Mouse (Mus musculus): ENCODE measurements around the gene Gm9887. TPM values are rescaled to one million over a fixed set of nuclear protein-coding genes. Genes with fewer than 3 reads are reported as not detected.

Gm9887 gene
- 0.20 and 0.23 TPM in 2 replicates for polyA plus RNA-seq (2012; rRNA removed)
- 0.40 and 1.0 TPM in 2 replicates for polyA plus RNA-seq (2014; fragmentation: Nextera tagmentation; extraction: Ambion mirVana)

- H3K9ac ChIP-seq (replicated peaks), result peak within 1 kb of the TSS; percentile 99
- TF ChIP-seq EP300 (IDR thresholded peaks at IDR 0.05; ENCODE audit: low read depth) (0 out of 2 replicates have a peak, but pooled peaks have one; percentile 2), CTCF (IDR thresholded peaks at IDR 0.05; ENCODE audit: low read depth) (no peak)
- H3K27me3 ChIP-seq (ENCODE audit: control insufficient read depth, insufficient read depth, low read length), result no peaks in the 10 kb centered on the region
- H3K4me2 ChIP-seq (ENCODE audit: low read depth), result peak within 1 kb of the TSS; percentile 96
- H3K9me3 ChIP-seq (ENCODE audit: control insufficient read depth, low read length), result no peaks in the 10 kb centered on the region
- peaks cover 25% of the 10 kb centered on the region for H3K36me3 ChIP-seq (replicated peaks; ENCODE audit: control insufficient read depth, insufficient read depth, low read depth)
- ATAC-seq (ENCODE audit: insufficient read depth) (peak; percentile 88), DNase-seq (ENCODE audit: low read depth in 3 of 3, low spot score in 3 of 3) (peak; percentile 93 to 94 (median 94))
- H3K27ac ChIP-seq, result peak within 1 kb of the TSS; percentile 96
- under 1% methylated on average over 114 of the region's 121 CpGs for WGBS (ENCODE audit: insufficient replicate concordance)
- H3K4me3 ChIP-seq (ENCODE audit: insufficient read depth in 1 of 2, low read depth in 2 of 2, low read length in 2 of 2), result peak within 1 kb of the TSS; percentile 94 to 98
- peaks cover 7 to 15% of the 10 kb centered on the region in 2 experiments for H3K4me1 ChIP-seq (replicated peaks; ENCODE audit: control insufficient read depth in 2 of 2, insufficient read depth in 2 of 2, low read length in 1 of 2)
Observed at GRCm38 (mm10) chr12:69371854-69372671, at the start of gene Gm9887, which contains the start of gene Arf6. Gm9887 (minus strand) TSS chr12:69372458. Arf6 (plus strand) TSS chr12:69372150.

- Histone ChIP-seq H3K4me1 (replicated peaks; ENCODE audit: control insufficient read depth in 2 of 2, insufficient read depth in 2 of 2, low read length in 1 of 2) (peaks cover 0 to 2% of the 10 kb centered on the region in 2 experiments; a peak in 1 of 4 replicates), H3K4me3 (ENCODE audit: insufficient read depth in 1 of 2, low read depth in 2 of 2, low read length in 2 of 2) (no peak overlapping the region), H3K27me3 (ENCODE audit: control insufficient read depth, insufficient read depth, low read length) (no peaks in the 10 kb centered on the region), H3K9me3 (ENCODE audit: control insufficient read depth, low read length) (no peaks in the 10 kb centered on the region), H3K36me3 (replicated peaks; ENCODE audit: control insufficient read depth, insufficient read depth, low read depth) (no peaks in the 10 kb centered on the region), H3K9ac (replicated peaks) (no peak overlapping the region), H3K4me2 (ENCODE audit: low read depth) (no peak overlapping the region), H3K27ac (no peak overlapping the region)
- no peak for TF ChIP-seq CTCF (IDR thresholded peaks at IDR 0.05; ENCODE audit: low read depth)
- no peak for TF ChIP-seq EP300 (IDR thresholded peaks at IDR 0.05; ENCODE audit: low read depth)
- ATAC-seq (ENCODE audit: insufficient read depth) (no peak), DNase-seq (ENCODE audit: low read depth in 3 of 3, low spot score in 3 of 3) (no peak)
- WGBS (ENCODE audit: insufficient replicate concordance), result 14% methylated on average over 3 of the region's 3 CpGs
Observed at GRCm38 (mm10) chr12:69420716-69421115, 48.5 kb upstream of the Gm9887 start.

GRCm38 (mm10) chr12:69419606-69420005, 47.3 kb upstream of the Gm9887 start:
- no peaks in the 10 kb centered on the region for H3K9me3 ChIP-seq (ENCODE audit: control insufficient read depth, low read length)
- H3K9ac ChIP-seq (replicated peaks), result no peak overlapping the region
- no peak overlapping the region for H3K4me3 ChIP-seq (ENCODE audit: insufficient read depth in 1 of 2, low read depth in 2 of 2, low read length in 2 of 2)
- ATAC-seq (ENCODE audit: insufficient read depth), result no peak
- 57% methylated on average over 4 of the region's 4 CpGs for WGBS (ENCODE audit: insufficient replicate concordance)
- TF ChIP-seq EP300 (IDR thresholded peaks at IDR 0.05; ENCODE audit: low read depth) (no peak), CTCF (IDR thresholded peaks at IDR 0.05; ENCODE audit: low read depth) (no peak)
- no peak overlapping the region for H3K4me2 ChIP-seq (ENCODE audit: low read depth)
- H3K27ac ChIP-seq, result no peak overlapping the region
- no peak for DNase-seq (ENCODE audit: low read depth in 3 of 3, low spot score in 3 of 3)
- no peaks in the 10 kb centered on the region for H3K36me3 ChIP-seq (replicated peaks; ENCODE audit: control insufficient read depth, insufficient read depth, low read depth)
- peaks cover 0 to 2% of the 10 kb centered on the region in 2 experiments; a peak in 1 of 4 replicates for H3K4me1 ChIP-seq (replicated peaks; ENCODE audit: control insufficient read depth in 2 of 2, insufficient read depth in 2 of 2, low read length in 1 of 2)
- no peaks in the 10 kb centered on the region for H3K27me3 ChIP-seq (ENCODE audit: control insufficient read depth, insufficient read depth, low read length)

- Histone ChIP-seq H3K27me3 (ENCODE audit: control insufficient read depth, insufficient read depth, low read length) (no peaks in the 10 kb centered on the region), H3K4me3 (ENCODE audit: insufficient read depth in 1 of 2, low read depth in 2 of 2, low read length in 2 of 2) (no peak overlapping the region), H3K27ac (no peak overlapping the region), H3K4me2 (ENCODE audit: low read depth) (no peak overlapping the region), H3K4me1 (replicated peaks; ENCODE audit: control insufficient read depth in 2 of 2, insufficient read depth in 2 of 2, low read length in 1 of 2) (no peaks in the 10 kb centered on the region; a peak in 1 of 4 replicates), H3K36me3 (replicated peaks; ENCODE audit: control insufficient read depth, insufficient read depth, low read depth) (no peaks in the 10 kb centered on the region), H3K9me3 (ENCODE audit: control insufficient read depth, low read length) (no peaks in the 10 kb centered on the region), H3K9ac (replicated peaks) (no peak overlapping the region)
- TF ChIP-seq EP300 (IDR thresholded peaks at IDR 0.05; ENCODE audit: low read depth), result no peak
- TF ChIP-seq CTCF (IDR thresholded peaks at IDR 0.05; ENCODE audit: low read depth), result no peak
- DNase-seq (ENCODE audit: low read depth in 3 of 3, low spot score in 3 of 3), result no peak
- WGBS (ENCODE audit: insufficient replicate concordance), result 59% methylated on average over 14 of the region's 14 CpGs
- no peak for ATAC-seq (ENCODE audit: insufficient read depth)
Observed at GRCm38 (mm10) chr12:69419017-69419605, 46.9 kb upstream of the Gm9887 start.

GRCm38 (mm10) chr12:69418606-69419005, 46.3 kb upstream of the Gm9887 start:
- DNase-seq (ENCODE audit: low read depth in 3 of 3, low spot score in 3 of 3) (no peak), ATAC-seq (ENCODE audit: insufficient read depth) (no peak)
- Histone ChIP-seq H3K4me2 (ENCODE audit: low read depth) (no peak overlapping the region), H3K27me3 (ENCODE audit: control insufficient read depth, insufficient read depth, low read length) (no peaks in the 10 kb centered on the region), H3K9me3 (ENCODE audit: control insufficient read depth, low read length) (no peaks in the 10 kb centered on the region), H3K27ac (no peak overlapping the region), H3K36me3 (replicated peaks; ENCODE audit: control insufficient read depth, insufficient read depth, low read depth) (no peaks in the 10 kb centered on the region), H3K4me1 (replicated peaks; ENCODE audit: control insufficient read depth in 2 of 2, insufficient read depth in 2 of 2, low read length in 1 of 2) (no peaks in the 10 kb centered on the region; a peak in 1 of 4 replicates), H3K9ac (replicated peaks) (no peak overlapping the region), H3K4me3 (ENCODE audit: insufficient read depth in 1 of 2, low read depth in 2 of 2, low read length in 2 of 2) (no peak overlapping the region)
- no peak for TF ChIP-seq CTCF (IDR thresholded peaks at IDR 0.05; ENCODE audit: low read depth)
- TF ChIP-seq EP300 (IDR thresholded peaks at IDR 0.05; ENCODE audit: low read depth), result no peak
- 84% methylated on average over 13 of the region's 13 CpGs for WGBS (ENCODE audit: insufficient replicate concordance)
